Mouse (Mus musculus) E14TG2a.4 (cell line): Measurements from ENCODE around the gene Arl4d.

Experiments used
- CTCF ChIP-seq: conservative IDR thresholded peaks from 2 replicates; pipeline ENCODE4 v1.5.1; 2014; ENCODE audit warnings: low read length
- NANOG ChIP-seq: IDR thresholded peaks from 2 replicates; pipeline ENCODE4 v1.6.1; 2014; ENCODE audit warnings: borderline replicate concordance, low read length, mixed read lengths

- TF ChIP-seq CTCF (no peak), NANOG (no peak)
Observed at GRCm38 (mm10) chr11:101697156-101697861, 32.0 kb downstream of the Arl4d start.
